Mouse (Mus musculus) forebrain, embryonic 13.5 days (tissue): ENCODE results near the gene Plcl2. TPM values are rescaled to one million over a fixed set of nuclear protein-coding genes. Genes with fewer than 3 reads are reported as not detected.
"Not testable (repeated sequence)": the region's sequence is repeated elsewhere in the genome, so short reads cannot be mapped to it uniquely, and the experiment has no call there.

Source experiments
- ATAC-seq: fragments of 200-750 bp; cut with Nextera tagmentation; 2 replicates; pipeline ENCODE4 v1.8.0; 2017
- H3K27ac ChIP-seq: fragments of 300-500 bp; sonication (generic); 2 replicates; pipeline ENCODE4 v1.5.1; 2015; ENCODE audit warnings: inconsistent platforms, mild to moderate bottlenecking, moderate library complexity
- H3K27me3 ChIP-seq: fragments of 300-500 bp; sonication (generic); 2 replicates; pipeline ENCODE4 v1.6.1; 2015; ENCODE audit warnings: mild to moderate bottlenecking, inconsistent platforms
- H3K36me3 ChIP-seq: fragments of 300-500 bp; sonication (generic); 2 replicates; pipeline ENCODE4 v1.6.1; 2015; ENCODE audit warnings: mild to moderate bottlenecking, inconsistent platforms; ENCODE audit not compliant: poor library complexity, severe bottlenecking
- H3K4me1 ChIP-seq: fragments of 300-500 bp; sonication (generic); 2 replicates; pipeline ENCODE4 v1.6.1; 2015; ENCODE audit warnings: inconsistent platforms
- H3K4me2 ChIP-seq: fragments of 300-500 bp; sonication (generic); 2 replicates; pipeline ENCODE4 v1.6.1; 2015; ENCODE audit warnings: inconsistent platforms, mild to moderate bottlenecking, moderate library complexity
- H3K4me3 ChIP-seq: fragments of 300-500 bp; sonication (generic); 2 replicates; pipeline ENCODE4 v1.5.1; 2015; ENCODE audit warnings: mild to moderate bottlenecking, inconsistent platforms
- H3K9ac ChIP-seq: fragments of 300-500 bp; sonication (generic); 2 replicates; pipeline ENCODE4 v1.6.1; 2015; ENCODE audit warnings: mild to moderate bottlenecking, inconsistent platforms
- H3K9me3 ChIP-seq: fragments of 300-500 bp; sonication (generic); replicated peaks from 2 replicates; pipeline ENCODE4 v1.6.1; 2016; ENCODE audit warnings: inconsistent platforms
- WGBS: fragments of 180-500 bp; shearing (Covaris S2); methylation state at CpG from one replicate; pipeline ENCODE4 v1.1.7; 2015; 5-methylcytosine and 5-hydroxymethylcytosine counted together
- polyA plus RNA-seq: library from polyadenylated mRNA; unstranded; fragments of >200 nt; fragmentation: Nextera tagmentation; extraction: Ambion mirVana; gene quantifications from 2 replicates; pipeline ENCODE4 v1.2.1, GENCODE M21; 2015

The Plcl2 gene
- polyA plus RNA-seq, 1 experiment from 2014 or later: 5.7 TPM

DNA sequence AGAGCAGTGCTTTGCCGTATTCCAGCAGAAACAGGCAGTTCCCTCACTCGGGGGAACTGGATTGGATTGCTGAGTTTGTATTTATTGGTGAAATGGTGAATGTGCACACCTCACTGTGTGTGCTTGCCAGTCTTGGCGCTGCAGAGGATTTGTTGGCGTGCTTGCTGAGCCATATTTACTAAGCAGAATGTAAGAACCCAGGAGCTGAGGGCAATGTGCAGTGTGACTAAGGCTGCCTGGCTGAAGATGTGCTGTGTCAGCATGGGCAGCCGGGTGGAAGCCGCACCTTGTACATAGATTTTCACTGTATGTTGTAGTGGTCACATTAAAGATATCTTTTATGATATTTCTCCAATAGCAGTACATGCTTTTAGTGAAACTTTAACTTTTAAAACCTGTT, 178.9 kb downstream of the Plcl2 start:
- Histone ChIP-seq H3K4me2 (no peak overlapping the region), H3K4me3 (no peak overlapping the region), H3K27me3 (no peaks in the 10 kb centered on the region), H3K27ac (no peak overlapping the region), H3K9ac (no peak overlapping the region), H3K36me3 (peaks cover 19% of the 10 kb centered on the region), H3K4me1 (no peaks in the 10 kb centered on the region), H3K9me3 (no peaks in the 10 kb centered on the region)
- no peak for ATAC-seq
- WGBS: 91% methylated on average over 6 of the region's 6 CpGs

DNA sequence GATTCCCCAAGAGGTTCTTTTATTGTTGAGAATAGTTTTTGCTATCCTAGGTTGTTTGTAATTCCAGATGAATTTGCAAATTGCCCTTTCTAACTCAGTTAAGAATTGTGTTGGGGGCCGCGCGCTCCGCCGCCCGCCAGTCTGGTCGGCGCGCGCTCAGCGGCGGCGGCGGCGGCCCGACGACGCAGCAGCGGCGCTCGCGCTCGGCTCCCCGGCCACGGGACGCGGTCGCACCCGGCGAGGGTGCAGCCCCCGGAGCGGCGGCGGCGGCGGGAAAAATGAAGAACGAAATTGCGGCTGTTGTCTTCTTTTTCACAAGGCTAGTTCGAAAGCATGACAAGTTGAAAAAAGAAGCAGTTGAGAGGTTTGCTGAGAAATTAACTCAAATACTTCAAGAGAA, 189.2 kb downstream of the Plcl2 start:
- not testable (repeated sequence) for H3K9ac ChIP-seq, H3K27me3 ChIP-seq, H3K4me1 ChIP-seq, H3K36me3 ChIP-seq, H3K9me3 ChIP-seq, H3K27ac ChIP-seq
- WGBS: 3% methylated on average over 36 of the region's 39 CpGs
- peak overlapping the region; percentile 23; the same call in 1 of the 2 replicates for H3K4me3 ChIP-seq
- ATAC-seq: peak; percentile 80; the same call in 1 of the 2 replicates
- H3K4me2 ChIP-seq: peak overlapping the region; percentile 56

DNA sequence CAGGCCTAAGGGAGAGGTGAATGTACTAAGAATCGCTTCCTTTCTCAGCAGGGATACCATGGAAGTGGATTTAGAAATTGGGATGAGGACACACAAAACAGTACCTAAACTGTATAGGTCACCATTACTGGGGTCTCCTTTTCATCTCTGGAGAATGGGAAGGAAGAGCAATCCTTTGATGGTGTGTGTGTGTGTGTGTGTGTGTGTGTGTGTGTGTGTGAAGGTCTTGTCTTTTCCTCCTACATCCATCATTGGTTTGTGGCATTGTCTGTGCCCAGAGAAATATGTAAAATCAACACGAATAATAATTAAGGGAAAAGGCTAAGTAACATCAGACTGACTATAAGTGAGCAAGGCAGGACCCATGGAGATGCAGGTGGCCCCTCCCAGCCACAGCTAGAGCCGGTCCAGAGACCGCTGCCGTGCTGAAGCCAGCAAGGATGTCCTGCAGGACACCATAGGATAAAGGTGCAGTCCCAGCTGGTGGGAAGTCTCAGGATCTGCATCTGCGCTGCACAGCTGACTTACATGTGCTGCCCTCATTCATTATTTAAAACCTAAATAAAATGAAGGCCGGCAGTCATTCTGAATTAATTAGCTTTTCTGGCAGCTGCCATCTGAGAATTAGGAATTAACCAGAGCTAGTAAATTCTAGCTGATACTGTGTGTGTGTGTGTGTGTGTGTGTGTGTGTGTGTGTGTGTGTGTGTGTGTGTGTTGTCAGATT, 201.5 kb downstream of the Plcl2 start:
- Histone ChIP-seq H3K36me3 (no peaks in the 10 kb centered on the region), H3K9ac (no peak overlapping the region), H3K4me1 (peaks cover 3% of the 10 kb centered on the region; the same call in 1 of the 2 replicates), H3K9me3 (0 out of 2 replicates have a peak, but pooled peaks cover 3% of the 10 kb centered on the region), H3K27ac (no peak overlapping the region), H3K27me3 (no peaks in the 10 kb centered on the region), H3K4me3 (no peak overlapping the region), H3K4me2 (no peak overlapping the region)
- peak; percentile 84 for ATAC-seq
- 47% methylated on average over 7 of the region's 7 CpGs for WGBS

DNA sequence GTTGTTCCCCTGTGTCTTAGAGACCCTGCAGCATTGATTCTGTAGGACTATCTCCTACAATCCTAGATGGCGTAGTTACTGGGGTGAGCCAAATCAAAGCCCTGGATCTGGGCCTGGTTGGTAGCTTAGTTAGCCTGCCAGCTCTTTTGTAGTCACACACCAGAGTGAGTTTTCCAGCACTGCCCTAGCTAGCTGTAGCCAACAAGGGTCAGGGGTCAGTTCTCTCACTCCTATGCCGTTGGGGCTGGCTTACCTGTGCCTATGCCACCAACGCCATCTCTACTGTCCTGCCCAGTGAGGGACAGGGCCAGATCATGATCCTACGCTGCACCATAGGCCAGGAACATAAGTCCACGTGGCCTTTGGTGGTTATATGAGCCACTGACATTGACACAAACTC, 208.4 kb downstream of the Plcl2 start:
- Histone ChIP-seq H3K4me2 (no peak overlapping the region), H3K4me3 (no peak overlapping the region), H3K9ac (no peak overlapping the region), H3K27ac (no peak overlapping the region), H3K4me1 (no peaks in the 10 kb centered on the region), H3K36me3 (no peaks in the 10 kb centered on the region), H3K27me3 (no peaks in the 10 kb centered on the region), H3K9me3 (0 out of 2 replicates have a peak, but pooled peaks cover 6% of the 10 kb centered on the region)
- ATAC-seq: no peak
- WGBS: 85% methylated on average over 5 of the region's 5 CpGs

- no peak for ATAC-seq
- no peaks in the 10 kb centered on the region for H3K36me3 ChIP-seq
- no peaks in the 10 kb centered on the region for H3K4me1 ChIP-seq
- WGBS: 39% methylated on average over 2 of the region's 2 CpGs
- H3K4me2 ChIP-seq: no peak overlapping the region
- H3K4me3 ChIP-seq: no peak overlapping the region
- H3K27me3 ChIP-seq: no peaks in the 10 kb centered on the region
- no peak overlapping the region for H3K9ac ChIP-seq
- no peaks in the 10 kb centered on the region for H3K9me3 ChIP-seq
- no peak overlapping the region for H3K27ac ChIP-seq
These were observed 215.2 kb downstream of the Plcl2 start for GRCm38 (mm10) chr17:50724376-50724775.

DNA sequence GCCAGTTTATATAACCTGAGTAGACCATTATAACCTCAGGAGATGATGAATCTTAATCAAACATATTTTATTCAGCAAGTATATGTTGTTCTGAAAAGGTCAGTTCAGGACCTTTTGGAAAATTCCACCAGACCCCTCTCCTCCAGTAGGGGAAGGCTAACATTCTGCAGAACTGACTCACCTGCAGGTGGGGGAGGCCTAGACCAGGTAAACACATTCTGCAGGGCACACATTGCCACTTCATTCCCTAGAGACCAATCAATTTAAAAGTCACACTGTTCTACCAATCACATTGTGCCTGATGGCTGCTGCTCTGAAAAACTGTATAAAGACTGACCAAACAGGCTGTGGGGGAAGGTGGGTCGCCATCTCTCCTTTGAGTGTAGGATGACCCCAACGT, 217.1 kb downstream of the Plcl2 start:
- no peaks in the 10 kb centered on the region for H3K27me3 ChIP-seq
- no peak overlapping the region for H3K9ac ChIP-seq
- no peak overlapping the region for H3K4me2 ChIP-seq
- no peak for ATAC-seq
- no peaks in the 10 kb centered on the region for H3K4me1 ChIP-seq
- H3K4me3 ChIP-seq: no peak overlapping the region
- no peaks in the 10 kb centered on the region for H3K36me3 ChIP-seq
- H3K9me3 ChIP-seq: no peaks in the 10 kb centered on the region
- H3K27ac ChIP-seq: no peak overlapping the region
- 82% methylated on average over 2 of the region's 2 CpGs for WGBS

GRCm38 (mm10) chr17:50729031-50729430, 219.8 kb downstream of the Plcl2 start:
- Histone ChIP-seq H3K4me3 (no peak overlapping the region), H3K27ac (no peak overlapping the region), H3K4me1 (no peaks in the 10 kb centered on the region), H3K9ac (no peak overlapping the region), H3K27me3 (no peaks in the 10 kb centered on the region), H3K36me3 (no peaks in the 10 kb centered on the region), H3K9me3 (no peaks in the 10 kb centered on the region), H3K4me2 (no peak overlapping the region)
- WGBS: 95% methylated on average over 2 of the region's 2 CpGs
- ATAC-seq: no peak

- ATAC-seq: no peak
- 88% methylated on average over 6 of the region's 6 CpGs for WGBS
- H3K36me3 ChIP-seq: 0 out of 2 replicates have a peak, but pooled peaks cover 4% of the 10 kb centered on the region
- no peaks in the 10 kb centered on the region for H3K4me1 ChIP-seq
- no peak overlapping the region for H3K9ac ChIP-seq
- H3K27me3 ChIP-seq: no peaks in the 10 kb centered on the region
- no peaks in the 10 kb centered on the region for H3K9me3 ChIP-seq
- H3K4me3 ChIP-seq: no peak overlapping the region
- no peak overlapping the region for H3K4me2 ChIP-seq
- H3K27ac ChIP-seq: no peak overlapping the region
These were observed 220.4 kb downstream of the Plcl2 start for GRCm38 (mm10) chr17:50729577-50729976.

DNA sequence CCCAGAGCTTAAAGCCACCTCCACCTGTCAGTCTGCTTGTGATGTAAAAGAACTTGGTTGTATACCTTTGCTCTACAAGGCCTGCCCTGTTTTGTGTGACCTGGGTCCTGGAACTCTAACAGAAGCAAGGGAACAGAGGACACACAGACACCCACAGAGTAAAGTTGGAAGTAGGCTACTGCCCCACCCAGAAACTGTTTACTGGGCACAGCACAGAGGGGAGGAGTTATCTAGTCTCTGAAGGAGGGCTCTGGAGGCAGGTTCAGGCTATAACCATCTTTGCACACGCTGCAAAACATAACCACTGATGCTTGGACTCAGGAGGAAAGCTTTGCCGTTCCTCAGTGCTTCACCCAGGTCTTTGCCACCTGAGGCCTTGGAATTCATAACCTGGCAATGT, 221.7 kb downstream of the Plcl2 start:
- 0 out of 2 replicates have a peak, but pooled peaks cover 5% of the 10 kb centered on the region for H3K36me3 ChIP-seq
- H3K4me3 ChIP-seq: no peak overlapping the region
- no peaks in the 10 kb centered on the region for H3K27me3 ChIP-seq
- 95% methylated on average over 2 of the region's 2 CpGs for WGBS
- H3K27ac ChIP-seq: no peak overlapping the region
- peaks cover 2% of the 10 kb centered on the region for H3K4me1 ChIP-seq
- H3K9ac ChIP-seq: no peak overlapping the region
- no peak for ATAC-seq
- H3K9me3 ChIP-seq: no peaks in the 10 kb centered on the region
- no peak overlapping the region for H3K4me2 ChIP-seq

- H3K4me3 ChIP-seq: no peak overlapping the region
- H3K9ac ChIP-seq: no peak overlapping the region
- H3K4me2 ChIP-seq: no peak overlapping the region
- no peak overlapping the region for H3K27ac ChIP-seq
- WGBS: 91% methylated on average over 5 of the region's 5 CpGs
- H3K36me3 ChIP-seq: 0 out of 2 replicates have a peak, but pooled peaks cover 5% of the 10 kb centered on the region
- H3K27me3 ChIP-seq: no peaks in the 10 kb centered on the region
- ATAC-seq: no peak
- H3K4me1 ChIP-seq: peaks cover 9% of the 10 kb centered on the region
- no peaks in the 10 kb centered on the region for H3K9me3 ChIP-seq
These were observed 222.7 kb downstream of the Plcl2 start for GRCm38 (mm10) chr17:50731876-50732275.

- H3K4me3 ChIP-seq: no peak overlapping the region
- H3K4me2 ChIP-seq: no peak overlapping the region
- H3K9ac ChIP-seq: no peak overlapping the region
- no peaks in the 10 kb centered on the region for H3K9me3 ChIP-seq
- 0 out of 2 replicates have a peak, but pooled peaks cover 5% of the 10 kb centered on the region for H3K36me3 ChIP-seq
- no peak overlapping the region for H3K27ac ChIP-seq
- no peak for ATAC-seq
- 90% methylated on average over 7 of the region's 7 CpGs for WGBS
- H3K27me3 ChIP-seq: no peaks in the 10 kb centered on the region
- peaks cover 9% of the 10 kb centered on the region for H3K4me1 ChIP-seq
These were observed 224.2 kb downstream of the Plcl2 start for GRCm38 (mm10) chr17:50733390-50733789.

DNA sequence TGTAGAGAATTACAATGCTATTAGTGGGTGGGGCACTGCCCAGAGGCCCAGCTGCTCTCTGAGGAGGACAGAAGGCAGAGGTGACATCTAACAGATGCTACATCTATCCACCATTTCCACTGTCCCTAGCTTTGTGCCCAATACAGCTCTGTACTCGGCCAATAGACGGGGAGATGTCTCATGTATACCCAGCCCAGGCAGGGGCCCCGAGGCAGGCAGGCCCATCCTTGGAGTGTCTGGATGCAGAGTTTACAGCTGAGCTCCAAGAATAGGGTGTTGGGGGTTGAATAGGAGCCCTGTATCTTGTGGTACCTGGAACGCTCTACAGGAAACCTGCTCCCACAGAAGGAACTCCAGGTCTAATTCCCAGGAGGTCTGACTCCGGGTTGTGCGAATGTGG, 225.6 kb downstream of the Plcl2 start:
- no peak overlapping the region for H3K4me2 ChIP-seq
- no peaks in the 10 kb centered on the region for H3K9me3 ChIP-seq
- H3K9ac ChIP-seq: no peak overlapping the region
- no peak overlapping the region for H3K4me3 ChIP-seq
- 0 out of 2 replicates have a peak, but pooled peaks cover 5% of the 10 kb centered on the region for H3K36me3 ChIP-seq
- no peak for ATAC-seq
- 90% methylated on average over 6 of the region's 6 CpGs for WGBS
- no peaks in the 10 kb centered on the region for H3K27me3 ChIP-seq
- H3K4me1 ChIP-seq: peaks cover 9% of the 10 kb centered on the region
- H3K27ac ChIP-seq: no peak overlapping the region
